Mouse (Mus musculus) E14TG2a.4 (cell line): ENCODE measurements around the gene Cbx7.

Experiments
- CTCF ChIP-seq: conservative IDR thresholded peaks from 2 replicates; pipeline ENCODE4 v1.5.1; 2014; ENCODE audit warnings: low read length
- NANOG ChIP-seq: IDR thresholded peaks from 2 replicates; pipeline ENCODE4 v1.6.1; 2014; ENCODE audit warnings: borderline replicate concordance, low read length, mixed read lengths
- POU5F1 ChIP-seq: IDR thresholded peaks from 2 replicates; pipeline ENCODE4 v1.6.1; 2014; ENCODE audit warnings: low read length, borderline replicate concordance

GRCm38 (mm10) chr15:80004644-80005340 is 33.9 kb upstream of the Cbx7 start:
- TF ChIP-seq CTCF (no peak), POU5F1 (no peak), NANOG (no peak)
